Mouse (Mus musculus): ENCODE results near the gene Mogs.

The Mogs gene

GRCm38 (mm10) chr6:83095968-83096367 is 19.3 kb upstream of the Mogs start:
- DNase-seq (ENCODE audit: low spot score), result no peak

- no peak for DNase-seq (ENCODE audit: low spot score)
These were observed 16.9 kb upstream of the Mogs start for GRCm38 (mm10) chr6:83098411-83098810.

- DNase-seq (ENCODE audit: low spot score), result peak; percentile 66
These were observed 14.0 kb upstream of the Mogs start, which contains the start of the genes Ccdc142 and Gm42688 for GRCm38 (mm10) chr6:83101316-83101687. TSS of gene Ccdc142 (plus strand) at chr6:83101601. TSS of gene Gm42688 (plus strand) at chr6:83101617.

DNA sequence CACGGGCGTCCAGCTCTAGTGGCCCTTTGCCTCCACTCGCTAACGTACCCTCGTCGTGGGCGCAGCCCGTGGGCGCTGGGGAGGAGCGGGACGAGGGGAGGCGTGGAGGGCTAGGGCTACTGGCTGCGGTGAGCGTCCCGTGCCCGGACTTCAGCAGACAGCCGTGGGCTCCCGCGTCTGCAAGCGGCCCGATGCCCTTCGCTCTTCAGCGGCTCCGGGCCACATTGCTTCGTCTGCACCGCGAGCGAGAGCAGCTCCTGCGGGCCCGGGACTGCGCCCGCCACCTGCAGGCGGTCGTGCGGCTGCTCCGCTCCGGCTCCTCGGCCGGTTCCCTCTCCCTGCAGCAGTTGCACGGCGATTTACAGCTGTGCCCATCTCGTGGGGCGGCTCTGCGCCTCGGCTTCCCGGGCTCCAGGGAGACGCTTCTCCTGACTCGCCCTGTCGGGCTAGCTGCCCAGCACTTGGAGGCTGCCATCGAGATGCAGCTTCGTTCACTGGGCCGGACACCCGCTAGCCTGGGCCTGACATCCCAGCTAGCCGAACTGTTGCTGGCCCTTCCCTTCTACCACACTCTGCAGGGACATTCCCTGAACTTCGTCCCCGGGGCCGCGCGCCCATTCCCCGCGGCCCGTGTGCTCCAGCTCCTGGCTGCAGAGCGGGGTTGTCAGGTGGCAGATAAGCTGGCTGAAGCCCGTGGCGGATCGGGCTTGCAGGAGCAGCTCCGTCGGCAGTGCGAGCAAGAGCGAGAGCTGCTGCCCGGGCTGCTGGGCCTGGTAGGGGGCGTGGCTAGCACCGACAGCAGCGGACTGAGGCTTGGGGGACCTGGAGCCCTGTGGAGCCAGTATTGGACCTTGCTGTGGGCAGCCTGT is 13.4 kb upstream of the Mogs start:
- no peak for DNase-seq (ENCODE audit: low spot score)

DNA sequence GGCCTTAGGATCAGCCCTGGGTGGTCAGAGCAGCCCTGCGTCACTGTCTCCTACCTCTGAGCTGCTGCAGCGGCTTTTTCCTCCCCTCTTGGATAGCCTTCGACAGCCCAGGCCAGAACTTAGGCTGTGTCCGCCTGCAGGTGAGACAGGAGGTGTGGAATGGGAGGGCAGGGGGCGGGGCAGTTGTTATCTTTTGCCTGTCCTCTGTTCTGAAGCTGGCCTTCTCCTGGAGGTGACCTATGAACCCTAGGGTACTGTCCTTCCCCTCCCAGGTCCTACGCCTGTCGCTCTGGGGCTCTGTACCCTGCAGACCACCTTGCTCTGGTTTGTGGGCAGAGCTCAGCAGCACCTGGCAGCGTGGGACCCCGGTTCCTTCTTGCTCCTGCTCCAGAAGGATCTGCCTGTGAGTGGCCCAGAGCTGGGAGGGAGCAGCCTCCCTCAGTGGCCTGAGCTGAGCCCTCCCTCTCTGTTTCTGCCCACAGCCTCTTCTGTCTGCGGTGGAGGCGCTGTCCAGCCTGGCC is 12.1 kb upstream of the Mogs start:
- DNase-seq (ENCODE audit: low spot score), result no peak

DNA sequence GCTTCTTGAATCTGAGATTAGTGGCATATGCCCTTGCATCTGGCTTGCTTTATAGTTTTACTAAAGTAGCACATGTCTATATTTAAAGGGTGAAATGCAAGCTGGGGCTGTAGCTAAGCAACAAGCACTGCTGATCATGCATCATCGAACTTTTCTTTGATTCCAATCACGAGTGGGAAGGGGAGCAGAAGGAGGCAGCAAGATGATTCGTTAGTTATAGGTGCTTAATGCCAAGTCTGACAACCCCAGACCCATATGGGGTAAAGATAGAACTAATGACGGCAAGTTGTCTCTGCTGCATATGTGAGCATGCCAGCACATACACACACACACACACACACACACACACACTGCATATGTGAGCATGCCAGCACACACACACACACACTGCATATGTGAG is 11.1 kb upstream of the Mogs start:
- DNase-seq (ENCODE audit: low spot score), result no peak

GRCm38 (mm10) chr6:83107566-83108400 is 7.5 kb upstream of the Mogs start:
- no peak for DNase-seq (ENCODE audit: low spot score)

DNA sequence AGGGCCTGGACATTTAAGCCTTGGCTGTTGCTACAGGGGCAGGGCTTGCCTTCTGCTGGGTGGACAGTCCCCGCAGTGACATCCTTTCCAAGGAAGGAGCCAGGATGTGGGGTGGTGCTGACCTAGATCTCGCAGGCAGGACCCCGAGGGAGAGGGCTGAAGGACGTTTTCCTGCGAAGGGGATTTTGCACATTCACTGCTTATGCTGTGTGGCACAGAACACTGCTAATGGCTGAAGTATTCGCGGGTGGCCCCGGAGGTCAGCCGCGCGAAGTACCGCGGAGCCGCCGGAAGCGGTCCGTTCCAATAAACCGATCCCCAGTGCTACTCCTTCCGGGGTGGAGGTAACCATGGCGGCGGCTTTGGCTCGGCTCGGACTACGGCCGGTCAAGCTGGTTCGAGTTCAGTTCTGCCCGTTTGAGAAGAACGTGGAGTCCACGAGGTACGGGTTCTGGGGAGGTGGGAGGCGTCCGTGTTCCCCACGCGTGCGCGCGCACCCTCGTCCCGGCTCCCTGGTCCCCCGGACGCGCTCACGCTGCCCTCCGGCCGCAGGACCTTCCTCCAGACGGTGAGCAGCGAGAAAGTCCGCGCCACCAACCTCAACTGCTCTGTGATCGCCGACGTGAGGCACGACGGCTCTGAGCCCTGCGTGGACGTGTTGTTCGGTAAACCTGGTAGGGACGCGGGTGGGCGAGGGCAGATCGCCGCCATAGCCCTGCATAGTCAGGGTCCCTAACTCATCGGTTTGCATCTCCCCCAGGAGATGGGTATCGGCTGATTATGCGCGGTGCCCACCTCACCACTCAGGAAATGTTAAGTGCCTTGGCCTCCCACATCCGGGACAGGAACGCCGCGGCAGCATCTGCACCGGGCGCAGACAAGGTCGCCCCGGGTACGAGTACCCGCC is 6.3 kb upstream of the Mogs start, which contains the start of gene Mrpl53:
Mrpl53 (plus strand) TSS at position 279 of the 907 bp plus-strand sequence.
- peak; percentile 78 for DNase-seq (ENCODE audit: low spot score)

GRCm38 (mm10) chr6:83111510-83112136 is 3.7 kb upstream of the Mogs start:
- no peak for DNase-seq (ENCODE audit: low spot score)

- DNase-seq (ENCODE audit: low spot score), result no peak
These were observed 531 bp downstream of the Mogs start for GRCm38 (mm10) chr6:83115682-83116372.

DNA sequence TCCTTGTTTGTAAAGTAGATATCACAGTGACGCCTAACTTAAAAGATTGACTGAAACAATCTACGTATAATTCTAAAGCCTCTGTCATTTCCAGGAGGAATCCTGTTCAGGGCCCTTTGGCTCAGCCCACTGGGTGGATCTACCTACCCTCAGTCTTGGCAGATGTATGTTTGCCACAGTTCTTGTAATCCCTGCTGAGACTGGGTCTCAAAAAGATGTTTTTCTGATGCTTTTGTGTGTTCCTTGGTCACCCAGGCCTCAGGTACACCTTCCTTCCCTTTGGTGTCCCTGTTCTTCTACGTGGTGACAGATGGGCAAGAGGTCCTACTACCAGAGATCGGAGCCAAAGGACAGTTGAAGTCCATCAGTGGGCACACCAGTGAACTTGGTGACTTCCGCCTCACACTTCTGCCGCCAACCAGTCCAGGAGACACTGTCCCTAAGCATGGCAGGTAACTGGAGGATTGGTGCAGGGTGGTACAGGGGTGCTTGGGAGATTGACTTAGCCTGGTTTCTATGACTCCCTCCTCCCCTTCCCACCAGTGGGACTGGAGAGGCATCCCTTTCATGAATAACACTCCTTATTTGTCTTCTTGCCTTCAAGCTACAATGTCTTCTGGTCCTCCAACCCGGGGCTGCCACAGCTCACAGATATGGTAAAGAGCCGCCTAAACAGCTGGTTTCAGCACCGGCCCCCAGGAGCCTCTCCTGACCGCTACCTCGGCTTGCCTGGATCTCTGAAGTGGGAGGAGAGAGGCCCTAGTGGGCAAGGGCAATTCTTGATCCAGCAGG is 1.3 kb downstream of the Mogs start:
- no peak for DNase-seq (ENCODE audit: low spot score)

DNA sequence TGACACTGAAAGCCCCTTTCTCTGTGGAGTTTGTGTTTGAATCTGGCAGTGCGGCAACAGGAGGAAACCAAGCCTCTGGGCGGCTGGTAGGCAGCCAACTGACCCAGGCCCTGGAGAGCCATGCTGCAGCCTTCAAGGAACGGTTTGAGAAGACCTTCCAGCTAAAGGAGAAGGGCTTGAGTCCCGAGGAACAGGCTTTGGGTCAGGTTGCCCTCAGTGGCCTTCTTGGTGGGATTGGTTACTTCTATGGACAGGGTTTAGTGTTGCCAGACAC is 1.8 kb downstream of the Mogs start:
- DNase-seq (ENCODE audit: low spot score), result no peak

GRCm38 (mm10) chr6:83117616-83118015 is 2.3 kb downstream of the Mogs start:
- no peak for DNase-seq (ENCODE audit: low spot score)

- DNase-seq (ENCODE audit: low spot score), result no peak
These were observed 3.1 kb downstream of the Mogs start for GRCm38 (mm10) chr6:83118369-83118768.

DNA sequence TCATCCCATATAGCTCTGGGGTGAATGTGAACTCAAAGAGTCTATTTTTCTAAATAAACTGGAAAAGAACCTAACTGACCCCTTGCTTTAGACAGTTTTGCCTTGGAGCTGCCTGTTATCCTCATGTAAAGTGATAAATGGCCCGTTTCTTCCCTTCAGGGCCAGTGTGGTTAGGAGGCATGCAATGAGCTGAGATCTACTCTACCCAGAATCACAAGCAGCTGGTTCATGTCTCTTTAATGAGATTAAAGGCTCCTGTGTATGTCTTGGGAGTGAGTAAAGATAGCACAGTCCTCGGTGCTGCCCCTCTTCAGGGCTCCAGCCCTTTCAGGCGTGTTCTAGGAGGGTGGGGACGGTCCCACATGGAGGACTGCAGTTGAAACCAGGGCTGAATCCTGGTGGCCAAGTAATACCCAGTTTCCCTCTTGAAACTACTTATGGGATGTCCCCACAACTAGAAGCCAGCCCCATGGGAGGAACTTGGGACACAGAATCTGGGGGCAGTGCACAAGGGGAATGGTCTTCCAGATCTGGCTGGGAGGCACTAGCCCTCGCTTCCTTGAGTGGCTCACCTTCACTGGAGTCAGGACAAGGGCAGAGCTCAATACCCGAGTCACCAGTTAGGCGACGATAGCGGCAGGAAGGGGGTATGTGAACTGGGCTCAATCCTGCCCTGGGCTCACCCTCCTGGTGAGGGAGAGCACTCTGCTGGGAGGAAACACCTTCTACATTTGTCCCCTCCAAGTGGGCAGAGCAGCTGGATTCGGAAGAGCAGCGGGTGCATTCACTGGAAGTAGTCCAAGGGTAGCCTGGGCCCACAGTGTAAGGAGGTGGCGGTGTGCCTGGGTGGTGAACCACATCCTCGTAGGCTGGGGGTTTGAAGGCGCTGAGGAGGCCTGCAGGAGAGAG is 3.8 kb downstream of the Mogs start:
- no peak for DNase-seq (ENCODE audit: low spot score)

GRCm38 (mm10) chr6:83119734-83120051 is 4.4 kb downstream of the Mogs start:
- no peak for DNase-seq (ENCODE audit: low spot score)

DNA sequence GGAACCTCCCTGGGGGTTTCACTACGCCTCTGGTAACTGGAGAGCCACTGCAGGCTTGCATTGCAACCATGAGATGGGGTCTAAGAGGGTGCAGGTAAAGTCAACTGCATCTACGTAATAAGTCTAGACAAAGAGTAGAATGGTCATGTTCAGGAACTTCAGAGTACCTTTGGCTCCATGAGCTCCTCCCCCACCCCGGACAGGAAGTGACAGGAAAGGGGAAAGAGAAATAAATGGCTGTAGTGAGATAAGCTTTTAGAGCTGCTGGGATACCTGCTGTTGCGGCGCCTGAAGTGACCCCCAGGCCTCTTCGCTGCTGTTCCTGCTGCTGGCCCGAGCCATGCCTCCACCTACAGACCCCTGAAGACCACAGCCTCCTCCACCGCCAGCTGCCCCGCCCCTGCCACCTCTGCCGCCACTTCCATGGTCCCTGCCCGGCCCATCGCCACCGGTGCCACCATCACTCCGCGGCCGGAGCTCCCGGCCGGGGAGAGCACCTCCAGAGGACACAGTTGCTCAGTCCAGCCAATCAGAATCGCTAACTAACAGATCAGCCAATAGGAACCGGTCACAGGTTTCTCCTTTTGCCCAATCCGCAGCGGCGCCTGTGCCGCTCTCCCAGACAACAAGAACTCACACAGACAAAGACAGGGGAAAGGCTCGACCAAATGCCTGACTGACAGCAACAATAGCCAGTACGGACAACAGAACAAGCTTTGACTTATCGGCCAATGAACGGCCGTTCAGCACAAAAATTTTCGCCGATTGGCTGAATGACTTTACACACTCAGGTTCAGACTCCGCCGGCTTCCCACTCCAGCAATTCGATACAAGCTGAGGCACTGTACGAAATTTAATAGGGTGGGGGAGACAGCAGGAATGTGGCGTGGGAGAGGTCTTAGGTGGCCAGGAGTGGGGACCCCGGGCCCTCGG is 5.9 kb downstream of the Mogs start, which contains the start of gene Wbp1:
Wbp1 (minus strand) TSS at position 630 of the 933 bp plus-strand sequence.
- DNase-seq (ENCODE audit: low spot score), result peak; percentile 81
